Mouse (Mus musculus) cerebellum, postnatal 36 days (tissue): ENCODE measurements at regions not wholly inside any gene's neighbourhood (a gene's known extent, or its start where the extent isn't known, plus 50 kb on each side); places are given as distances from the start of the nearest gene placed in this dataset.

Experiments
- DNase-seq, 2 experiments: peaks; one replicate each; pipeline ENCODE4 v3.0.0; 2021 to 2022; ENCODE audit warnings: mixed read lengths in 2 of 2

GRCm38 (mm10) chr2:50403106-50403505 lies 106.5 kb upstream of the Mmadhc start:
- DNase-seq = no peak

GRCm38 (mm10) chr2:50398576-50398975 lies 102.0 kb upstream of the Mmadhc start:
- DNase-seq = no peak

DNA sequence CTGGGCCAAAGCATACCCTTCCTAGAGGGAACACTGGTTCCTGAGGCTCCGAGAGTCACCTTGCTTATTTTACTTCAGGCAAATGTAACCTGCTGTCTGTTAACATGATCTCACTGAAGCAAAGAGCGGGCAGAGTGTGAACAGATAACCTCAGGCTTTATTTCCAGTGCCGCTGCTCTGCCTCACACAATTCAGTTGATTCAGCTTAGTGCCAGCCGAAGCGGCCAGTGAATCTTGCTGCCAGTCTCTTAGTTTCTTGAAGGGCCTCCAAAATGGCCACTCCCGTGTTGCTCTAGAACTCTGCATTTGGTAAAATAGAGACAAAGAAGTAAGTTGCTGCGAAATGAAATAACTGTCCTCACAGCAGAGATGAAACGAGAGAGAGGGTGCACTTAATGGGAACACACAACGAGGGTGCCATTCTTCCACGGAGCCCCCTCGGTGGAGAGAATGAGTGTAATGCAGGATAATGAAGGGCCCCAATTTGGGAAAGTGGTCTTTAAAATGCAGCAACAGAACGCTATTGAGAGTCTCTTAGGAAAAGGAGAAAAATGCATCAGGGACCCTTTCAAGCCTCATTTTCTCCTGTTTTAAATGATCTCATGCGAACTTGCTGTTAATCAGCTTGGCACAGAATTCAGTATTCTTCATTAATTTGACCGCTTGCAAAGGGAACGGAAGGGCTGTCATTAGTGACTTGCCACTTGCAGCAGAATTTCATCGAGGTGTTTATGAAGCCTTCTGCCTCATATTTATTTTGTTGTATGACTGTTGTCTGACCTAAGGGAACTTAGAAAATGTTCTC lies 81.2 kb upstream of the Mmadhc start:
- no peak for DNase-seq

GRCm38 (mm10) chr2:50373626-50374025 lies 77.0 kb upstream of the Mmadhc start:
- no peak for DNase-seq

DNA sequence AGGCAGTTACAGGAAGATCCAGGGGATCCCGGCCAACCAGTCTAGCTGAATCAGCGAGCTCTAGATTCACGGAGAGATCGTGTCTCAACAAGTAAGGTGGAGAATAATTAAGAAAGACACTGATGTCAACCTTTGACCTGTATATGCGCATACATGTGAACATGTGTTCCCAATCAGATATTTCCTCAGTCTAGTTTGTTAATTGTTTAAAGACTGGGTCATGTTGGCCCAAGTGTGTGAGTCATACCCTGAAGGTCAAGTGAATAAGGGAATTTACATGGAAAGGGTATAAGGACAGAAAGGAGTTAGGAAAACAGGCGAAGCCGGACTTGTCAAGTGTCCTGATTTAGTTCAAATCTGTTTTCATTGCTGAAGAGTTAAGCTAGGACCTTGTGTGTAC lies 76.4 kb upstream of the Mmadhc start:
- no peak for DNase-seq

- DNase-seq = no peak
Observed at GRCm38 (mm10) chr2:50368831-50369230, 72.2 kb upstream of the Mmadhc start.

DNA sequence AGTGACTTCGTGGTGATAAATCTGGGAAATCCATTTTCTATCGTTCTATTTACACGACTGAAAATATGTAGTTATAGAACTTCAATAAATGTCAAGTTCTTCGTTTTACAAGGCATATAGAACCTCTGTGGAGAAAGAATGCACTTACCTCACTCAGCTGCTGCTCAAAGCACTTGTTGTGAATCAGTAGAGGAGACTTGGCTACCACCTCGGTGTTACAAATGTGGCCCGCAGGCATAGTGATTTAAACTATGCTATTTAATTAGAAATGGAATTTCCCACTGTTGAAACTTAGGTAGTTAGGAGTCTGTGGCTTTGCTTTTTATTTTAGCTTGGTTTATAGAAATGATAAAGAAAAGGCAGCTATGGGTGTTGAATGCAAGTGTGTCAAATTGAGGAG lies 71.8 kb upstream of the Mmadhc start:
- DNase-seq = no peak

DNA sequence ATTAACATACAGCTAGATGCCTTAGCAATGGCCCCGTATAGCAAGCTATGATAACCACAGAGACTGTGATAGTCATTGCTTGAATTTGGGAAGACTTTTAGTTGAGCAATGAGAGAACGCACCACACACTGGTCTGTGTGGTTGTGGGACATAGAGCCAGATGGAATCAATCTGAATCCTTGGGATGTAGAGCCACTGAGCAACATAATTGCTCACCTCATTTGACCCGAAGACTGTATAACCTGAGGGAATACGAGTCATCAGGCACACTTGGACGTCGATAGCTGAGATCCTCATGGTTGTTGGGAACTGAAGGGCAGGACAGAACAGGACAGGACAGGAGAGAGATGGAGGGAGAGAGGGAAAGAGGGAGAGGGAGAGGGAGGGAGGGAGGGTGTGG lies 68.6 kb upstream of the Mmadhc start:
- DNase-seq = no peak

DNA sequence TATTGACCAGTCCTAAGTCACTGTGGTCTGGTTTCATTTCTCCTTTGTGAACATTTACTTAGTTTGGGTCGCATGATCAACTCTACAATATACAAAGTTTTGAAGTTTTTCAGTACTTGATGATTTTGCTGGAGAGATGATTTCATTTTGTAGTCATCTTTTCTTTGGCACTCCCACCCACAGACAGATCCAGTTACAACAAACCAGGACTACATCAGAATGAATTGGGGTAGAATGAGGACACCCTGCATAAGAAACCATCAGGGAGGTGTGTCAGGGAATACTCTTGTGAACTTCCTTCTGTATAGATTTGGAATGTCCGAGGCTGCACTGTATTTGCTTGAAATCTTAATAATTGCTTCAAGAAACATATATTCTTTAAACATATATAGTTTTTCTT lies 59.5 kb upstream of the Mmadhc start:
- DNase-seq = no peak

DNA sequence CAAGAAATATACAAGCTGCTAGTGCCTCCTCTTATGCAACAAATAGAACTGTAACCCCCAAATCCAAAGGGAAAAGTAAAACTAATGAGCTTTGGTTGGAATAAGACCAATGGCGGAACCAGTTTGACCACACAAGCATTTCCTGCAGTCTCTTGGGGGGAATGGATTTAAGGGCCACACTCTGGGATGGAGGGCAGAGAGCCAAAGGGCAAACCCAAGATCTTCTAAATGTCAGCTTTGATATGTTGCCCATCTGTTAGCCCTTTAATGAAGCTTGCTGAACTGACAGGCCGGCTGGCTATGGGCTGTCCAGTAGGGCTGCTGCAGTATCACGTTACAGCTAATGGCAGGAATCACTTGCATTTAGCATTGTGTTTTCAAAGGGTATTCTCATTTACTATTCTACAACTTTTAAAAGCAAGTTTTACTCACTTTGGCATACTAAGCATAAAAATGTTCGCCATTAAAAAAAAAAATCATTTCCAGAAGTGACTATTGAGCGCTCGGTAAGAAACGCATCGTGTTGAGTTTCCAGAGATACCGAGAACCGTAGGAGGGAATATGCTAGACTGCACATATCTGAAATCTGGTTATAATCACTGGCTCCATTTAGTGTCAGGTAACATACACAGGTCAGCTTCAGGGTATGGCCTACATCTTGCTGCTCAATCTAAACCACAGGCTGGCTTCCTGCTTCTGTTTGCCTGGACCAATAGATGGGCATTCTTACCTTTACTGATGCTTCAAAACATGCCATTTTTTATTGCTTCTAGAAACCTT lies 51.1 kb upstream of the Mmadhc start:
- no peak for DNase-seq
